Mouse (Mus musculus) brain, adult 2 months (tissue): ENCODE measurements around the gene Pias4.

Source experiments
- DNase-seq: peaks from one replicate; pipeline ENCODE4 v3.0.0; 2011; ENCODE audit warnings: low read depth, low spot score

The Pias4 gene

DNA sequence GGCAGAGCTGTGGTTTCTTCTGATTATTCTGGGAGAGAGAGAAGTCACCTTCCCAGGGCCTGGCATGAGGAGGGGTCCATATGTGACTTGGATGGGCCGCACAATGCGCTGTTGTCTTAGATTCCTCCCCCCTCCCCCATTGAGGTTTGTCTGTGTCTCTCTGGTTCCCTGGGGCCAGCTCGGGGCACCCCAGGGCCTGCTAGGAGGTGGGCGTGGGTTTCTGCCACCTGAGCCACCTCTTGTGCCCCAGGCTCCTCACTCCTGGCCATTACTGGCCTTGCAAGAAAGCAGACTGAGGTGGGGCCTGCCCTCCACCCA is 28.2 kb downstream of the Pias4 start:
- no peak for DNase-seq

DNA sequence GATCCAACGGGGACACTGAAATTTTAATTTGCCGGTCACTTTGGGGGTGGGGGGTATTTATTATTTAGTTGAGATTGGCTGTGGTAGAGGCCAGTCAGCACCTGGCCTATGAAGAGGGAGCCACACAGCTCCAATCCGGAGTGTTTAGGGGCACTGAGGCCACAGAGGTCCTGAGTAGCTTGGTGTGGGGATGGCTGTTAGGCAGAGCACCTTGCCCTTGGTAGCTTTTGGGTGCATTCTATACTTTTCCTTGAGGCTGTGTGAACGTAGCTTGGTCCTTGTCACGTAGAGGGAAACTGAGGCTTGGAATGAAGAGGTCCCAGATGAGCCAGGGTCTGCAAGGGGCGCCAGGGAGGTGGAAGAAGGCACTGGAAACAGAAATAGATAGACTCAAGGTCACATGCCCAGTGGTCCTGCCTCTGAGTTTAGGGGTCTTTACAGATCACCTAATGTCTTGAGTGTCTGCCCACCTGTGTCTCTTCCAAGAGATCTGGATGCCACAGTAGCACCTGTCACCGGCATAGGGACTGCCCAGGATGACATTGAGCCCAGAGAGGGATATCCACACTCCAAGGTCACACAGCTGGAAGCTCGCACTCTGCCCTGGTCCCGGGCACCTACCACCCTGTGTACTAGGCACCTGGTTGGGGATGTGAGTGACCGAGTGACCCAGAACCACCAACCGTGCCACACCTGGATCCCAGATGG is 28.7 kb downstream of the Pias4 start:
- DNase-seq = no peak

DNA sequence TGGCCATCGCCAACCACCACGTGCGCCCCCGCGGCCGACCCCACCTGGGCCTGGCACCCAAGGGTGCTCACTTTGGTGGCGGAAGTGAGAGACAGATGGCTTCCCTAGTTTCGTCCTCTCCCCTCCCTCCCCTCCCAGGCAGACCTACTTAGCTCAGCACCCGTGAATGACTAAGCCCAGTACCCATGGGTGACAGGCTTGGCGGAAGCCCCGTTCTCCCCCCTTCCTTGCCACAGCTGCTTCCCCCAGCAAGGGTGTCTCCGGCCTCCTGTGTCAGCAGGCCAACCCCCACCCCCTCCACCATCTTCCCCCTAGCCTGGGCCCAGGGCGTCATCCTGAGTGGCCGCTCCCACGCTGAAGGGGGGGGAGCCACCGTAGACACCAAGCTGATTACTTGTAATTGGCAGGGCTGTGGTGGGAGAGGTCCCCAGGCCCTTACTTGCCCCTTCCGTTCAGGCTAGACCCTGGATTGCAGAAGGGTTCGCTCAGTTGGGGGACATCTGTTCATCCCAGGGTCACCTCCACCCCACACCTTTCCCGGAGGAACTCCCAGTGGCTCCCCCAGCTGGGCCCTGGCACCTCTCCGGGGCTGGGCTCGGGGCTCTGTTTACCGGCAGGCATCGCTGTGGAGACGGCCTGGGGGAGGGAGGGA is 29.5 kb downstream of the Pias4 start:
- DNase-seq = peak; percentile 76

DNA sequence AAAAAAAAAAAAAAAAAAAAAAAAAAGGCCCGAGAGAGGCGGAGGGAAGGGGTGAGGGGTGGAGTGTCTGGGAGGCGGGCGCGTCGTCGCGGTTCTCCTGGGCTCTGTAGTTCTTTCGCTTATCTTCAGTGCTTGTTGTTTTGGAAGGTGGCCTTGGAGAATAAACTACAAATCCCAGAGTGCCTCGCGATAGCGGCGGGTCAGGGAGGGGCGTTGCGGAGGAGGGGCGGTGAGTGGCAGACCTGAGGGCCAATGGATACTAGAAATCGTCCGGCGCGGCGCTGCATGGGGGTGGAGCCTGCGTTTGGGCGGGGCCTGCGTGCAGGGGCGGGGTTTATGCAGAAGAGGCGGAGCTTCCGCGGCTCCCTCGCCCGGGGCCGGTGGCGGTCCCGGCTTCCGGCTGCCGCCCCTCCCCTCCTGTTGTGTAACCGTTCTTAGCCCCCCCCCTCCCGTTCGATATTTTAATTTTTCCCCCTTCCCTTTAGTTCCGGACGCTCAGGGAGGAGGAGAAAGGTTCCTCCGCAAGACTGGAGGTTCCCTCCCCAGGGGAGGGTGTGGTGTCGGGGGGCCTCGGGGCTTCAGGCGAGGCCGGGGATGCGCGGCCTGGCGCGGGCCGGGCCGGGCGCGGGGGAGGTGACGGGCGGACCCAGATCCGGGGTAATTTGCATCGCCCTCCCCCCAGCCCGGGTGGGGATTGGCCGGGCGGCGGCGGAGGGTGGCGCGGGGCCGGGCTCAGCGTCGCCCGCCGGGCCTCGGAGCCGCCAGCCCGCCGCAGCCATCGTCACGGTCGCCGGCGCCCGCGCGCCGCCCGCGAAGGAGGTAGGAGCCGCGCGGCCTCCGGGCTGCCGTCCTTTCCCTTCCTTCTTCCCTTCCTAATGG is 30.2 kb downstream of the Pias4 start:
- DNase-seq = peak; percentile 100

DNA sequence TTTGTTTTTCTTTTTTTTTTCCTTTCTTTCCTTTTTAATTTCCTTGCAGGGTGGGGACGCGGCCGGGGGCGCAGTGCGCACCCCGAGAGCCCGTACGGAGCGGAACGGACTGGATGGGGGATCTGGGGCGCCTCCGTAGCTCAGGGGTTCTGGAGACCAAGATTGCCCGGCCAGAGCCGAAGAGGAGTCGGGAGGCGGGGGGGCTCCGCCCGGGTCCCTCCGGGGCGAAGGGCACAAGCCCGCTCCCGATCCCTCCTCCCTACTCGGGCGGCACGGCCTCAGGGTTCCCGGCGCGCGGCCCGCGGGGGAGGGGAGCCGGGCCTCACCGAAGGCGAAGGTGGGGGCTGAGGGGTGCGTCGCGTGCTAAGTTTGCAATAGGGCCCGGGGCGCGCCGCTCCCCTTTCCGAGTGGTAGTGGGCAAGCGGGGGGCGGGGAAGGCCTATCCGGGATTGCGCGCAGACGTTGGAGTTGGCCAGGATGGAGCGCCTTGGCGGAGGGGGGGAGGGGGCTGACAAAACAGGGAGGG is 31.0 kb downstream of the Pias4 start:
- DNase-seq = peak; percentile 82

DNA sequence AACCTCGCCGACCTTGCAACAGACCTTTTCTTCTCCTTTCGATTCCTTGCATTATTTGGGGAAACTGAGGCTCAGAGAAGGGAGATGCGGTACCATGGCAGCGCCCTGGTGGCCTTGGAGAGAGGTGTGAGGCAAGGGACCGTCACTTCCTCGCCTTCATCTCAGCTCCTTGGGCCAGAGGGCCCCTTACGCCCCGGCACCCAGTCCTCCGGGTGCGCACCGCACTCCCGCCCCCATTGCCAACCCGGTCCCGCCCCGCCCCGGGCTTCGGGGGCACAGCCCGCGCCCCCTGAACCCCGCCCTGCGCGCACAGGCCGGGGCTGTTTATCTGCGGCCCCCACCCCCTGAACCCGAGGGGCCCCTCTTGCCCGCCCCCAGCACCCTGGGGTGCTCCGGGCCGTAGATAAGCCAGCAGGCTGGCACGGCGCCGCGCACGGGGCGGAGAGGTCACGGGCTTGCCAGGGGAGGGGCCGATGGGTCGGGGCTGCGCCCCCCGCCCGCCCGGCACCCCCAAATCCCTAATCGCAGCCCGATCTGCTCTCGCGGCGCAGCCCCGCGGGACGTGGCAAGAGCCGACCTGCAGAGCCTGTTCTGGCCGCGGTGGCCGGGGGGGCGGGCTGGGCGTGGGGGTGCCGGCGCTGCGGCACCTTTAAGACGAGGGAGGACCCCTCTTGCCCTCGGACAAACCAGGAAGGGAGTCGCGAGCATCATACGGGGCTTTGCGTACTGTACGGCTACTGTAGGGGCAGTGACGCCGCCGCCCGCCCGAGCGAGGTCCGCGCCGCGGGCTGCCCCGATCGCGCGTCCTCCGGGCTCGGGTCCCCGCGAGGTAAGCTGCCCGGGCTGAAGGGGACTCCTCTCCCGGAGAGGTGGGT is 31.7 kb downstream of the Pias4 start:
- peak; percentile 91 for DNase-seq

DNA sequence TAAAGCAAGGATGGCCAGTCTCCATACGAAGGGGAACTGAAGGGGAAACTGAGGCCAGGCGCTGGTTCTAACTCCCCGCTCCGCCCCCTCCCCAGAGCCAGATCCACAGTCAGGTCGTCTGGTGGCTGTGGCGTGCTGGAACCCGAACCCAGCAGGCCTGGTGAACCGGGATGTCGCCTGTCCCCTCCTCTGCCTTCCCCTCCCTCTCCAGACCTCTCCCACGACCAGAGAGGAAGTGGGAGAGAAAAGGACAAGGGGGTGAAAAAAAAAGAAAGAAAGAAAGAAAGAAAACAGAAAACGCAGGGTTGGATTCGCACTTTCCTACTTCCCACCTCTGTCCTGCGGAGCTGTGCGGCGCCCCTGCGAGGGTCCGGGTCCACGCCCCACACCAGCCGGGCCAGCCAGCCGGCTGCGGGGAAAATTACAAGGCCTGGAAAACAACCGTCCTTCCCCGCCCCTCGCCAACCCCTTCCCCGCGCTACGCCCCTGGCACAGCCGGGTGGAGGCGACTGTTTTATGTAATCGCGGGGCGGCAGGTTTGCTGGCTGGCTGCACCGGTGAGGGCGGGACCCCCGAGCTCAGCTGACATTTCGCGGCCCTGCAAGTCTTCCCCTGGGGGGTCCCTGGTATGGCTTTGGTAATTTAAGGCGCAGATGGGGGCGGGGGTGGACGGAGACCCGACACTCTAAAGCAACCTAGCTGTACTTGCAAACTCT is 32.6 kb downstream of the Pias4 start, which contains the start of gene Zbtb7a:
Gene Zbtb7a, plus strand, starts transcription at position 255 of the 716 bp plus-strand sequence.
- peak; percentile 58 for DNase-seq

DNA sequence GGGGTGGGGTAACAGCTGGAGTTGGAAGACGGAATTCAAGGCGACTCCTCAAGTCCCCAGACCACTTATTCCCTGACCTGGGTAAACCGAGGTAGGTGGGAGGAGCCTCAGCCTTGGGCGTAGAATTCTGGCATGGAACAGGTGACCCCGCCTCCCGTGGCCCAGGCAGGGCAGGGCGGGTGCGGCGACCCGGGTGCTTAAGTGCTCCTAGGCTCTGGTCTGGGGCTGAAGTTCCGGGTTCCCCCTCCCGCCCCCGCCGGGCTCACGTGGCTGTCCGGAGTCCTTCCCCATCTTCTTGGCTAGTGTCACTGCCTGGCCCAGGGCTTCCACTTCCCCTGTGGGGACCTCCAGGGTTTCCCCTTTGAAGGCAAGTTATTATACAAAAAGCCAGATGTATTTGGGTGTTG is 33.5 kb downstream of the Pias4 start:
- peak; percentile 57 for DNase-seq

DNA sequence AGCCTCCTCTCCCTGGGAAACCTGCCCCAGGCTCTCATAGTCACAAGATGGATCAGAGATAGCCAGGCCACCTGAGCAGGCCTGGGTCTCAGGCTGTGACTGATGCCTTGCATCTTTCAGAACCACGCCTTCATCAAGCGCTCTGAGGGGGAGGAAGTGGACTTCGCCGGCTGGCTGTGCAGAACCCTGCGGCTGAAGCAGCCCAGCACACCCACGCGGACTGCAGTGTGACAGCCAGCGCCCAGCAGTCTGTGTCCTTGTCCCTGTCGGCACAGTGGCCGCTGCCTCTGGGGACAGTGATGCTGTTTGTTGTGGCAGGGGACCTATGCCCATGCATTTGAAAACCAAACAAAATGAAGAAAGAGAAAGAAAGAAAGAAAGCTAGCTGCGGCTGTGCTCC is 44.2 kb downstream of the Pias4 start:
- DNase-seq = peak; percentile 68

DNA sequence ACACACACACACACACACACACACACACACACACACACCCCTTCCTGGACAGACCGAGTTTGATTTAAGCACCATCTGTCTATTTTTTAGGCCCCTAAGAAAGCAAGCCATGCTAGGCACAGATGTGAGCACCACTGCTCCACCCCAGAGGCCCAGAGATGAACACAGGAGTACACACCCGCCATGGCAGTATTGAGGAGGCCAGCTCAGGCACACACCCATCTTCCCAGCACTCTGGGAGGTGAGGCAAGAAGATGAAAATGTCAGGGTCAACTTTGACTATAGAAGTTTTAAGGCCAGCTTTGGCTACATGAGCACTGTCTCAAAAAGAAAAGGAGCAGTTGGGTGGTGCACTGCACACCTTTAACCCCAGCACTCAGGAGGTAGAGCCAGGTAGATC is 44.8 kb downstream of the Pias4 start:
- no peak for DNase-seq

DNA sequence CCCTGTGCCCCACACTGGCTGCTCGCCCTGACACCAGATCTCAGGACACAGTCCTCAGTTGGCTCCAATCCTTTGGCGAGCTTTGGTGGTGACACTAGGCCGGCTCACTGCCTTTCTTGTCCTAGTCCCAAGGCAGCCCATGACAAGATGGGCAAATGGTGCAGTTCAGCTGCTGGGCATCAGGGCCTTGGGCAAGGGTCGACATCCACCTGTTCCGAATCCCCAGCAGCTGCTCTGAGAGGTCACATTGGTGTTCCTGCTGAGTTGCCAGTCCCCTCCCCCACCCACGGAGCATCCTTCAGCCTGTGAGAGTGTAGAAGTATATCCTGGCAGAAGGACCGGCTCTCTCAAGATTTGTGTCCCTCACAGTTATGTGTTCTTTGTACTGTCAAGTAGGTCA is 47.1 kb downstream of the Pias4 start:
- DNase-seq = no peak

DNA sequence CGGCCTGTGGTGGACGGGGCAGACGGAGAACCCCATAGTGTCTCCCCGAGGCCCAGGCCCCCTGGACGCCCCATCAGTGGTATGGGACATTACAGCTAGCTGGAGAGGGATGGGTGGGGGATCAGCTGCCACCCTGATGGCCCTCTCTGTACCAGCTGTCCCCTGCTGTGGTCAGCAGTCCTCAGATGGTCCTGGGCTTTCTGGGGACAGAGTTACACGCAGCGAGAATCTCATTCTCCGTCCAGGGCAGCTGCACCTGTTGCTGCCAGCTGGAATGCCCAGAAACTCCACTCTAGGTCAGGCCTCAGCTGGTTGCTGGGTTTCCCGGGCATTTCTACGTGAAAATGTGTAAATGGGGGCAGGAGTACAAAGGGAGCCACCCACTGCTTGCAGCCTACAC is 48.1 kb downstream of the Pias4 start:
- DNase-seq = no peak

DNA sequence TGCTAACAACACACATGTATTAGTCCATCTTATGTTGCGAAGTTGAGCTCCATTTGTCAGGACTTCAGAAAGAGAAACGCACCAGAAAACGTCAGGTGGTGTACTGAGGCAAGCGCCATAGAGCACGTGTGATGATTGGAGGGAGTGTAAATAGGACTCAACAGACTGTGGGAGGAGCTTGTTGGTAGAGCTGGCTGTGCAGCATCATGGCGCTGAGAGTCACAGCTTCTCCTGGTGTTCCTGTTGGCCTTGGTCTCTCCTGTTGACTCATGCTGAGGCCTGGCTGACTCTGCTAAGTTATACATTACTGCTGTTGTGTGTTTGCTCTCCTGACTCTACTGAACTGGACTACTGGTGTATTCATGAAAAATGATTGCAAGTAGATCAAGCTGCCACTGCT is 54.8 kb downstream of the Pias4 start:
- DNase-seq = no peak

DNA sequence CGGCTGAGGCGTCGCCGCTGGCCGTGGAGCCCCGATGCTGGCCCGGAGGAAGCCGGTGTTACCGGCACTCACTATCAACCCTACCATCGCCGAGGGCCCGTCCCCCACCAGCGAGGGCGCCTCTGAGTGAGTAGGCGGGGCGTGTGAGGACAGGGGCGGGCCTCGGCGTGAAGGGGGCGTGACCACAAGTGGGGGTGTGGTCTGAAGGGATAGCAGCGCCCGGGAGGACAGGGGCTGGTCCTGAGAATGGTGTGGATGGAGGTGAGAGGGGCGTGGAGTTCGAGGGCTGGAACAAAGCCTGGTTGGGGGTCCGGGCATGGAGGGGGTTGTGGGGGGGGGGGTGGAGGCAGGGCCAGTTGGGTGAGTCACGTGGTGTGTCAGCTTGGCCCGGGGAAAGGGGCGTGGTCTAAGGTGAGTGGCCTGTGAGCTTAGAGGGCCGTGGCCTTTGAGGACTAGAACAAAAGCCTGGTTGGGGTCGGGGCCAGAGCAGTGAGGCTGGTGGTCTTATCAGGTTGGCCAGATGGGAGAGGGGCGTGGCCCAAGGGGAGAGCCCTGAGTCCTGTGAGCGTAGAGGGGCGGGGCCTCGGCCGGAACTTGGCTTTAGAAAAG is 61.5 kb downstream of the Pias4 start:
- DNase-seq = peak; percentile 83

DNA sequence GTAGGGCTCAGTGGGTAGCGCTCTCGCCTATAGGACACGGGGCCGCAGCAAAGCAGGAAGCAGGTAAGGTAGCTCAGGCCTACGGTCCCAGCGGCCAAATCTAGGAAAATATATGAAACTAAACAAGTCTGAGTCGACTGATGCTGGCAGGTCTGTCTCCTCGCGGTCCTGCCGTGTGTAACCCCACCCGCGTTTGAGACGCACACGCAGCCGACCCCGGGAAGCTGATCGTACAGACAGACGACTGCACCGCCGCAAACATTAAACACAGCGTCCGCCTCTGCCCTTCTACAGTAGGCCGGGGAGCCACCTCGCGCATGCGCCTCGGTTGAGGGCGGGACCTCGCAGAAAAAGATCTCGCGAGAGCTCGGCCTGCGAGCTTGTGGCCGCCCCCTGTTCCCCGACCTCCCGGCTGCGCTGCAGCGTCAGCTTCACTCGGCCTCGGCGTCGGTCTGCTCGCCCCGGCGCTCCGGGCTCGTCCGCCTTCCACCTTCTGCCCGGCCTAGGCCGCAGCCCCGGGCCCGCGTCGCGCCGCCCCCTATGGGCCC is 62.1 kb downstream of the Pias4 start, which contains the start of gene Map2k2:
Gene Map2k2, plus strand, starts transcription at position 351 of the 548 bp plus-strand sequence.
- peak; percentile 99 for DNase-seq
